Mouse (Mus musculus): Measurements from ENCODE around the gene Sgk2. TPM values are rescaled to one million over a fixed set of nuclear protein-coding genes. Genes with fewer than 3 reads are reported as not detected.

The Sgk2 gene
- polyA plus RNA-seq, 1 experiment: not detected

DNA sequence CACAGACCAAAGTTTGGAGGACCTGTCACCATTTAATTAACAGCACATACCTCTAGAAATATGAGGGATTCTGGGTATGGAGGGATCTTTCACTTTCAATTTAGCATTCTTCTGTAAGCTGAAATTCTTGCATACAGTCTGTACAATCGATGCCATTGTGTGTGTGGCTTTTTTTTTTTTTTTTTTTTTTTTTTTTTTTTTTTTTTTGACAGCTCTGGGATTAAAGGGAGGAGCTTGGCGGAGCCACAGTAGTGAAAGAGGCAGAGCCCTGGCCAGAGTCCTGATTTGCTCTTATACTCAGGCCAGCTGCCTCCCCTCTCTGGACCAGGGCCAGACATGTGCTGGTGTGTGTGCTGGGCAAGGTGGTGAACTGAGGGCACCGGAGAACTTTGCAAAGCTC lies 1.2 kb upstream of the Sgk2 start:
- Histone ChIP-seq H3K4me1 (ENCODE audit: control insufficient read depth, insufficient read depth, low read length) (peaks cover 9% of the 10 kb centered on the region), H3K27ac (ENCODE audit: insufficient read depth, low read depth, low read length) (no peak overlapping the region), H3K4me3 (ENCODE audit: insufficient read depth, low read length) (no peak overlapping the region)
- TF ChIP-seq POLR2A (IDR thresholded peaks at IDR 0.05; ENCODE audit: borderline replicate concordance, low read depth, low read length) (no peak), CTCF (IDR thresholded peaks at IDR 0.05; ENCODE audit: low read depth, low read length) (no peak)

DNA sequence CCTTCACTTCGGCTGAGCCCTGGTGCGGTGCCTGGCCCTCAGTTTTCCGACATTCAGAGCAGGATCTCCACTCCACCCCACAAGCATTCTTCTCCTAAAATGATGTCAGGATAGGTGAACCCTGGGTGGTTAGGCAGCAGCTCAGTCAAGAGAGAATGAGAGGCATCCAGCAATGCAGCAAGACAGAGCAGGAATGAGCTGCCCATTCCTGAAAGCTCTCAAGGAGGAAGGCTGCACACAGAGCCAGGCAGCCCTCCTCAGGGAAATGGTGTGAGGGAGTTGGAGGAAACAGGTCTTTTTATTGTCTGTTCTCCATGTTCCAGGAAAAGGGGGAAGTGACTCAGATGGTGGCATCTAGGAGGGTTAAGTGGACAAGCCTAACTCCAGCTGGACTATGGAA lies 366 bp upstream of the Sgk2 start:
- Histone ChIP-seq H3K4me3 (ENCODE audit: insufficient read depth, low read length) (no peak overlapping the region), H3K4me1 (ENCODE audit: control insufficient read depth, insufficient read depth, low read length) (peaks cover 9% of the 10 kb centered on the region), H3K27ac (ENCODE audit: insufficient read depth, low read depth, low read length) (no peak overlapping the region)
- TF ChIP-seq POLR2A (IDR thresholded peaks at IDR 0.05; ENCODE audit: borderline replicate concordance, low read depth, low read length): no peak
- no peak for TF ChIP-seq CTCF (IDR thresholded peaks at IDR 0.05; ENCODE audit: low read depth, low read length)

DNA sequence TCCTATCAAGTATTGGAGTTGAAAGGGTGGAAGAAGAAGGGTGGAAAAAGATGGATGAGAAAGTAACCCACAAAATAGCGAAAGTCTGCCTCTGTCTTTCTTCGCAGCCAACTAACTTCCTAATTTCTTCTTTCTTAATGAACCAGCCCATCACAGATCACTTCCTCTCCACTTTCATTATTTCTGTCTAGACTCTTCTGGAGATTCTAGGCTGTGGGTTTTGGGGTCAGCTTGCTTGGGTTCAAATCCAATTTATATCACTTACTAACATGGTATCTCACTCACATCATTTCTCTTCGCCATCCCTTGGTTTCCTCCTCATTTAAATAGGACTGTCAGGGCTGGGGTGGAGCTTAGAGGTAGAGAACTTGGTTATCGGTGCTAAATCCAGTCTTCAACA lies 1.1 kb downstream of the Sgk2 start:
- peaks cover 9% of the 10 kb centered on the region for H3K4me1 ChIP-seq (ENCODE audit: control insufficient read depth, insufficient read depth, low read length)
- H3K4me3 ChIP-seq (ENCODE audit: insufficient read depth, low read length): no peak overlapping the region
- no peak overlapping the region for H3K27ac ChIP-seq (ENCODE audit: insufficient read depth, low read depth, low read length)
- TF ChIP-seq POLR2A (IDR thresholded peaks at IDR 0.05; ENCODE audit: borderline replicate concordance, low read depth, low read length) (no peak), CTCF (IDR thresholded peaks at IDR 0.05; ENCODE audit: low read depth, low read length) (no peak)

DNA sequence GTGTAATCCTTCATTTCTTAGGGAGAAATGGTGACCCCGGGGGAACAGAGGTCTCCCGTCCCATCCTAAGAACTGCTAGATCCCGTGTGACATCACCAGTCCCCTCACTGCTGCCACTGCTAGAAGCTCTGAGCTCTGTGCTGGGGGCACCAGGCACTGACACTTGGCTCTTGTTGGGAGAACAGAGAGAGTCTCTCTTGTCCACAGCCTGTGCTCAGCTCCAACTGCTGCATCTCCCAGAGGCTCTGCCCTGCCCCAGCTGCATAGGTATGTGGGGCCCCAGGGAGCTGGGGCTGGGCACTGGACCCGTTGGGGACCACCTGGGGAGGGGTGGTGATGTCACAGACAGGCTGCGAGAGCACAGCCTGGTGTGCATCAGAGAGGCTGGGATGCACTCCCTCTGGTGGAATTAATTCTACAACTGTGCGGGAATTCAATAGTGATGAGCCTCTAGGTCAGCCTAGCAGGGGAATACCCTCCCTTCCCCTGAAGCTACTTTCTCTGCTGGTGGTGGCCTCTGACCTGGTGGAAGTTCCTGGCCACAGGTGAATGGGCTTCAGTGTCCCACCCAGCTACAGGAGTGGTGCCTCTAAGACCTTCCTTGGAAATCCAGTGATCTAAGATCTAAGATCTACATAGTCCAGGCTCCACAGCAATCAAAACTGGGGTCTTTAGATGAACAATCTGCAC lies 4.4 kb downstream of the Sgk2 start:
- no peak overlapping the region for H3K27ac ChIP-seq (ENCODE audit: insufficient read depth, low read depth, low read length)
- peaks cover 9% of the 10 kb centered on the region for H3K4me1 ChIP-seq (ENCODE audit: control insufficient read depth, insufficient read depth, low read length)
- TF ChIP-seq POLR2A (IDR thresholded peaks at IDR 0.05; ENCODE audit: borderline replicate concordance, low read depth, low read length): no peak
- no peak for TF ChIP-seq CTCF (IDR thresholded peaks at IDR 0.05; ENCODE audit: low read depth, low read length)
- no peak overlapping the region for H3K4me3 ChIP-seq (ENCODE audit: insufficient read depth, low read length)

DNA sequence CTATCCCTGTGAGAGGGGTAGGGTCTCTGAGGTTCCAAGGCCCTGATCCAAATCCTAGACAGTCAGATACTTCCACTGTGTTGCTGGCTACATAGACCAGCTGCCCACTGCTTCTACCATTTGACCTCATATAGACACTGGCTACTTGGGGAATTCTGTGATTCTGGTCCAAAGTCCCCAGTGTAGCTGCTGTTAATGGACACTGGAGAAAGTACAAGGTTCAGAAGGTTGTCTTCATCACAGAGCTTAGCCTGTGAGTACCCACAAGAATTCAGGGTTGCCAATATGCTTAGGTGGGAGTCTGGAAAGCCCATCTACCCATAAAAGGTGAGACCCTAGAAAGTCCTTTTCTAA lies 4.9 kb downstream of the Sgk2 start:
- peaks cover 5% of the 10 kb centered on the region for H3K4me1 ChIP-seq (ENCODE audit: control insufficient read depth, insufficient read depth, low read length)
- TF ChIP-seq POLR2A (IDR thresholded peaks at IDR 0.05; ENCODE audit: borderline replicate concordance, low read depth, low read length): no peak
- no peak for TF ChIP-seq CTCF (IDR thresholded peaks at IDR 0.05; ENCODE audit: low read depth, low read length)
- no peak overlapping the region for H3K4me3 ChIP-seq (ENCODE audit: insufficient read depth, low read length)
- no peak overlapping the region for H3K27ac ChIP-seq (ENCODE audit: insufficient read depth, low read depth, low read length)

DNA sequence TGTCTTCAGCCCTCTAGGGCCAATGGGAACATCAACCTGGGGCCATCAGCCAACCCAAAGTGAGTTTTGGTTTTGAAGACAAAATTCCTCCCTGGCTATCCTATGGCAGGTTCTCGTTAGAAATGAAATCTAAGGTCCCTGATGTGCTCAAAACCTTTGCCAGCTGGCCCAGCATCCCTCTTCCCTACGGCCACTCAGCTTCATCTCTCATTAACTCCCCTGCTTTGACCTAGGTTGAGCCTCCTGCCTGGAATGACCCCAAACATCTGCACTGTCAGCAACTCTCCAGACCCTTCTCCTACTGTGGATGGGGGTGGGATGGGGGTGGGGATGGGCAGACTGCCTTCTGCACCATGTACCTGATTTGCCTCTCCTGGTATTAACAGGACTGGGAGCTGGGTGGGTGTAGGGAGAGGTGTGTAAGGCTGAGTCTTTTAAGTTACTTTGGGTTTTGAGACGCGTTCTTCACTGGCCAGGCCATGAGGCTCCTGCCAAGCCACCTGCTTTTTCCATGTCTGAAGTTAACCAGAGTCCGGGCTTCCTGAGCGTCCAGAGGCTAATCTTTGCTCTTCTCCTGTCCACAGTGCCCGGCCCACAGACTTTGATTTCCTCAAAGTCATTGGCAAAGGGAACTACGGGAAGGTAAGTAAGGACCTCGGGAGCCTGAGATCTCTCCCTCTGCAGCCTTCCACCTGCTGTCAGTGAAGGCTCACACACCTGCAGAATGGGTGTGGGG lies 6.9 kb downstream of the Sgk2 start:
- no peak overlapping the region for H3K4me3 ChIP-seq (ENCODE audit: insufficient read depth, low read length)
- no peak for TF ChIP-seq CTCF (IDR thresholded peaks at IDR 0.05; ENCODE audit: low read depth, low read length)
- TF ChIP-seq POLR2A (IDR thresholded peaks at IDR 0.05; ENCODE audit: borderline replicate concordance, low read depth, low read length): no peak
- H3K27ac ChIP-seq (ENCODE audit: insufficient read depth, low read depth, low read length): no peak overlapping the region
- 0 out of 2 replicates have a peak, but pooled peaks cover 3% of the 10 kb centered on the region for H3K4me1 ChIP-seq (ENCODE audit: control insufficient read depth, insufficient read depth, low read length)

DNA sequence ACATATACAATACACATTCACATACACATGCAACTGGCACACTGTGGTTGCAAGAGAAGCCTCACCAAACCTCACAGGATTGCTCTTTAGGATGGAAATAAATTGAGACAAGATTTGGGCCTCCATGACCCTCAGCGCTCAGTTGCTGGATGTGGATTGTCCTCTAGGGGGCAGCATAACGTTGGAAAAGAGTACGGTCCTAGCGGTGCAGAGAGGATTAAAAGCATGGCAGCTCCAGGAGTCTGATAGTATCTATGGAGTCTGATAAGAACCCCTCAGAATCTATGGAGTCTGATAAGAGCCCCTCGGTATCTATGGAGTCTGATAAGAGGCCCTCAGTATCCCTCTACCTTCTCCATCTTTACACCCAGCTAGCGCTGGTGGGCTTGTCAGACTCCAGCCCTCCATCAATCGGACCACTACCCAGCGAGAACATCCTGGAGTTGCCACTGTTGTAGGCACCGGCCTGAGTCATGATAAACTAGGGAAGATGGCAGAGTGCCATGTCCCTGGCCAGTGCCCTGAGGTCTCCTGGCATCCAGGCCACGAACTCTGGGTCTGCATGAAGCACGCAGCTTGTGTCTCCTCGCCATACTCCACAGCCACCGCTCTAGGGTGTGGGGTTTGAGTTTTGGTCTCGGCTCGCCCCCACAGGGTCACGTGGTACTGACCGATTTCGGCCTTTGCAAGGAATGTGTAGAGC lies 11.5 kb downstream of the Sgk2 start:
- Histone ChIP-seq H3K27ac (ENCODE audit: insufficient read depth, low read depth, low read length) (no peak overlapping the region), H3K4me3 (ENCODE audit: insufficient read depth, low read length) (peak overlapping the region; percentile 8), H3K4me1 (ENCODE audit: control insufficient read depth, insufficient read depth, low read length) (0 out of 2 replicates have a peak, but pooled peaks cover 3% of the 10 kb centered on the region)
- TF ChIP-seq CTCF (IDR thresholded peaks at IDR 0.05; ENCODE audit: low read depth, low read length): peak; percentile 84
- no peak for TF ChIP-seq POLR2A (IDR thresholded peaks at IDR 0.05; ENCODE audit: borderline replicate concordance, low read depth, low read length)

DNA sequence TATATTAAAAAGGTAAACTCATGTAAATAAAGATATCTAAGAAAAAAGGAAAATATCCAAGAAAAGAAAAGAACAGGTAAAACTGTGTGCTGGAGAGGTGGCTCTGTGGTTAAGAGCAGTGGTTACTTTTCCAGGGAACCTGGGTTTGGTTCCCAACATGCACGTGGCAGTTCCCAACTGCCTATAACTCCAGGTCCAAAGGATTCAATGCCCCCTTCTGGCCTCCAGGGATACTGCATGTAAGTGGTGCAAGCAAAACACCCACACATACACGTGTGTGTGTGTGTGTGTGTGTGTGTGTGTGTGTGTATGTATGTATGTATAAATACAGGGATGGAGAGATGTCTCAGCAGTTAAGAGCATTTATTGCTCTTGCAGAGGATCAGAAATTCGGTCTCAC lies 12.6 kb downstream of the Sgk2 start:
- TF ChIP-seq CTCF (IDR thresholded peaks at IDR 0.05; ENCODE audit: low read depth, low read length) (peak; percentile 34; the same call in 1 of the 2 replicates), POLR2A (IDR thresholded peaks at IDR 0.05; ENCODE audit: borderline replicate concordance, low read depth, low read length) (no peak)
- H3K4me1 ChIP-seq (ENCODE audit: control insufficient read depth, insufficient read depth, low read length): 0 out of 2 replicates have a peak, but pooled peaks cover 3% of the 10 kb centered on the region

DNA sequence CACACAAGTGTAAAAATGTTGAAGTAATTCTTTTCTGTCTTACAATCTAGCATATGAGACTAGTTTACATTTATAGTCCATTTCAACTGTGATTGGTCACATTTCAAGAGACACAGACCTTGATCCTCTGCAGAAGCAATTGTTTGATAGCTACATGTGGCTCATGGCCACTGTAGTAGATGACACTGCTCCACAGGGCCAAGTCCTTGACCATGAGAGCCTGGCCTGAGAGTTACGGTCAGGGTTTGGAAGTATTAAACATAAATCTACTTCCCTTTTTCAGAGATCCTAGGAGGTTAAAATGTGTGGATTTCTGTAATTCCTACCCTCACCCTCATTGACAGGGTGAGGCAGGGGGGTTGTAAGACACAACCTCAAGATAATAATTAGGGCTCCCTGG lies 13.9 kb downstream of the Sgk2 start:
- no peak overlapping the region for H3K4me3 ChIP-seq (ENCODE audit: insufficient read depth, low read length)
- H3K4me1 ChIP-seq (ENCODE audit: control insufficient read depth, insufficient read depth, low read length): 0 out of 2 replicates have a peak, but pooled peaks cover 3% of the 10 kb centered on the region
- TF ChIP-seq CTCF (IDR thresholded peaks at IDR 0.05; ENCODE audit: low read depth, low read length) (no peak), POLR2A (IDR thresholded peaks at IDR 0.05; ENCODE audit: borderline replicate concordance, low read depth, low read length) (no peak)
- no peak overlapping the region for H3K27ac ChIP-seq (ENCODE audit: insufficient read depth, low read depth, low read length)

More for the DNA sequence above, 12.6 kb downstream of the Sgk2 start:
- no peak overlapping the region for H3K27ac ChIP-seq (ENCODE audit: insufficient read depth, low read depth, low read length)
- H3K4me3 ChIP-seq (ENCODE audit: insufficient read depth, low read length): no peak overlapping the region

DNA sequence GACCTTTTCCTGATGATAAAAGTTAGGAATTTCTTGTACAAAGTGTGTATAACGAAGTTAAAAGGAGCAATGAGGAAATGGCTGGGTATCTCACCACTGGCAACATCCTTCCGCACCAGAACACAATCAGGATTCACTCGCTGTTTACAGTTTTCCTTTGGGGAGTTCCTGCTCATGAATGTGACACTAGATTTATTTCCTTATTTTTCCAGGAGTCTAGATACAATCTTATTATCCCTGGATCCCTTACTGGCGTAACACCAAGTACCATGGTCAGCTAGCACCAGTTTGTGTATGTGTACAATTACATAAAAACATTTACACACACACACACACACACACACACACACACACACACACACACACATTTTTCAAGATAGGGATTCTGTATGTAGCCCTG lies 20.2 kb downstream of the Sgk2 start:
- no peak overlapping the region for H3K4me3 ChIP-seq (ENCODE audit: insufficient read depth, low read length)
- TF ChIP-seq POLR2A (IDR thresholded peaks at IDR 0.05; ENCODE audit: borderline replicate concordance, low read depth, low read length) (no peak), CTCF (IDR thresholded peaks at IDR 0.05; ENCODE audit: low read depth, low read length) (no peak)
- H3K4me1 ChIP-seq (ENCODE audit: control insufficient read depth, insufficient read depth, low read length): no peaks in the 10 kb centered on the region
- no peak overlapping the region for H3K27ac ChIP-seq (ENCODE audit: insufficient read depth, low read depth, low read length)
